Mouse (Mus musculus) T-helper 1 cell (primary cell): ENCODE data around the gene Cep152.

Experiments used
- in situ Hi-C: fragments of 300-600 bp; cut with MboI, MseI; formaldehyde crosslinking; loops from one replicate; pipeline ENCODE4 v1.15.1; 2025; ENCODE audit warnings: high pct_unique_total_duplicates

Cep152 gene

GRCm38 (mm10) chr2:125626536-125626935, 1.6 kb upstream of the Cep152 start:
- in situ Hi-C loops, result no loop called here

- in situ Hi-C loops, result loop anchor here (25.0 kb wide), 1 partner anchor 512 kb away; the partner anchor contains the start of gene Myef2
These were observed 707 bp downstream of the Cep152 start for GRCm38 (mm10) chr2:125624127-125624685.

- in situ Hi-C loops, result loop anchor here (25.0 kb wide), 1 partner anchor 511 kb away; the partner anchor contains the start of gene Myef2
These were observed 1.7 kb downstream of the Cep152 start for GRCm38 (mm10) chr2:125623211-125623610.

- in situ Hi-C loops, result loop anchor here (25.0 kb wide), 1 partner anchor 508 kb away; the partner anchor contains the start of gene Myef2
These were observed 4.6 kb downstream of the Cep152 start for GRCm38 (mm10) chr2:125620213-125620907.

- in situ Hi-C loops, result loop anchor here (25.0 kb wide), 1 partner anchor 504 kb away; the partner anchor contains the start of gene Myef2
These were observed 9.0 kb downstream of the Cep152 start for GRCm38 (mm10) chr2:125615858-125616424.

- in situ Hi-C loops, result loop anchor here (25.0 kb wide), 1 partner anchor 503 kb away; the partner anchor contains the start of gene Myef2
These were observed 9.5 kb downstream of the Cep152 start for GRCm38 (mm10) chr2:125615440-125615839.

- in situ Hi-C loops, result loop anchor here (25.0 kb wide), 1 partner anchor 494 kb away; the partner anchor contains the start of gene Myef2
These were observed 18.6 kb downstream of the Cep152 start for GRCm38 (mm10) chr2:125606220-125606845.

GRCm38 (mm10) chr2:125604646-125605045, 20.3 kb downstream of the Cep152 start:
- in situ Hi-C loops, result loop anchor here (25.0 kb wide), 1 partner anchor 492 kb away; the partner anchor contains the start of gene Myef2

- in situ Hi-C loops, result loop anchor here (25.0 kb wide), 1 partner anchor 491 kb away; the partner anchor contains the start of gene Myef2
These were observed 21.9 kb downstream of the Cep152 start for GRCm38 (mm10) chr2:125602970-125603369.

GRCm38 (mm10) chr2:125598958-125599357, 26.0 kb downstream of the Cep152 start:
- in situ Hi-C loops, result no loop called here

- in situ Hi-C loops, result no loop called here
These were observed 26.7 kb downstream of the Cep152 start for GRCm38 (mm10) chr2:125598251-125598650.

- in situ Hi-C loops, result no loop called here
These were observed 30.1 kb downstream of the Cep152 start for GRCm38 (mm10) chr2:125594786-125595185.

GRCm38 (mm10) chr2:125594072-125594471, 30.8 kb downstream of the Cep152 start:
- in situ Hi-C loops, result no loop called here

- in situ Hi-C loops, result no loop called here
These were observed 33.0 kb downstream of the Cep152 start for GRCm38 (mm10) chr2:125591895-125592294.

GRCm38 (mm10) chr2:125589287-125589686, 35.6 kb downstream of the Cep152 start:
- in situ Hi-C loops, result no loop called here

GRCm38 (mm10) chr2:125581081-125581480, 43.8 kb downstream of the Cep152 start:
- in situ Hi-C loops, result no loop called here

- in situ Hi-C loops, result no loop called here
These were observed 47.2 kb downstream of the Cep152 start for GRCm38 (mm10) chr2:125577670-125578069.

GRCm38 (mm10) chr2:125576498-125576897, 48.4 kb downstream of the Cep152 start:
- in situ Hi-C loops, result no loop called here

GRCm38 (mm10) chr2:125575766-125576165, 49.1 kb downstream of the Cep152 start:
- in situ Hi-C loops, result no loop called here

GRCm38 (mm10) chr2:125563884-125564283, 61.0 kb downstream of the Cep152 start:
- in situ Hi-C loops, result no loop called here

GRCm38 (mm10) chr2:125562407-125562806, 62.5 kb downstream of the Cep152 start:
- in situ Hi-C loops, result no loop called here

GRCm38 (mm10) chr2:125560037-125560436, 64.9 kb downstream of the Cep152 start:
- in situ Hi-C loops, result no loop called here
